Mouse (Mus musculus) intestine, embryonic 15.5 days (tissue): Measurements from ENCODE around the gene Vwa2. TPM values are rescaled to one million over a fixed set of nuclear protein-coding genes. Genes with fewer than 3 reads are reported as not detected.

ENCODE experiments used
- ATAC-seq: fragments of 200-750 bp; cut with Nextera tagmentation; 2 replicates; pipeline ENCODE4 v1.8.0; 2017; ENCODE audit warnings: moderate TSS enrichment, moderate library complexity
- H3K27ac ChIP-seq: fragments of 300-500 bp; sonication (generic); 2 replicates; pipeline ENCODE4 v1.5.1; 2015; ENCODE audit warnings: mild to moderate bottlenecking, inconsistent platforms
- H3K27me3 ChIP-seq: fragments of 300-500 bp; sonication (generic); replicated peaks from 2 replicates; pipeline ENCODE4 v1.6.1; 2015; ENCODE audit warnings: inconsistent platforms
- H3K36me3 ChIP-seq: fragments of 300-500 bp; sonication (generic); 2 replicates; pipeline ENCODE4 v1.6.1; 2015; ENCODE audit warnings: inconsistent platforms
- H3K4me1 ChIP-seq: fragments of 300-500 bp; sonication (generic); replicated peaks from 2 replicates; pipeline ENCODE4 v1.6.1; 2015; ENCODE audit warnings: inconsistent platforms
- H3K4me2 ChIP-seq: fragments of 300-500 bp; sonication (generic); replicated peaks from 2 replicates; pipeline ENCODE4 v1.6.1; 2015; ENCODE audit warnings: mild to moderate bottlenecking, inconsistent platforms
- H3K4me3 ChIP-seq: fragments of 300-500 bp; sonication (generic); replicated peaks from 2 replicates; pipeline ENCODE4 v1.5.1; 2015; ENCODE audit warnings: inconsistent platforms
- H3K9ac ChIP-seq: fragments of 300-500 bp; sonication (generic); 2 replicates; pipeline ENCODE4 v1.6.1; 2015; ENCODE audit warnings: inconsistent platforms
- H3K9me3 ChIP-seq: fragments of 300-500 bp; sonication (generic); 2 replicates; pipeline ENCODE4 v1.6.1; 2016; ENCODE audit warnings: inconsistent platforms
- WGBS: fragments of 180-500 bp; shearing (Covaris S2); methylation state at CpG from one replicate; pipeline ENCODE4 v1.1.7; 2015; 5-methylcytosine and 5-hydroxymethylcytosine counted together
- polyA plus RNA-seq: library from polyadenylated mRNA; unstranded; fragments of >200 nt; fragmentation: Nextera tagmentation; extraction: Ambion mirVana; gene quantifications from 2 replicates; pipeline ENCODE4 v1.2.1, GENCODE M21; 2015

The Vwa2 gene
- polyA plus RNA-seq, 1 experiment from 2014 or later, result 0.90 TPM

- WGBS, result 87% methylated on average over 13 of the region's 13 CpGs
- Histone ChIP-seq H3K27ac (no peak overlapping the region), H3K4me3 (no peak overlapping the region), H3K27me3 (no peaks in the 10 kb centered on the region), H3K36me3 (no peaks in the 10 kb centered on the region), H3K9me3 (no peaks in the 10 kb centered on the region), H3K4me1 (peaks cover 30% of the 10 kb centered on the region), H3K9ac (no peak overlapping the region), H3K4me2 (no peak overlapping the region)
- no peak for ATAC-seq
Measured at GRCm38 (mm10) chr19:56954857-56955256, 80.8 kb downstream of the Vwa2 start.

- Histone ChIP-seq H3K27ac (no peak overlapping the region), H3K4me1 (peaks cover 26% of the 10 kb centered on the region), H3K36me3 (no peaks in the 10 kb centered on the region), H3K9me3 (no peaks in the 10 kb centered on the region), H3K4me3 (no peak overlapping the region), H3K4me2 (no peak overlapping the region), H3K27me3 (no peaks in the 10 kb centered on the region), H3K9ac (no peak overlapping the region)
- no peak for ATAC-seq
- 65% methylated on average over 20 of the region's 20 CpGs for WGBS
Measured at GRCm38 (mm10) chr19:56955568-56956513, 81.8 kb downstream of the Vwa2 start.

- Histone ChIP-seq H3K4me2 (no peak overlapping the region), H3K4me1 (peaks cover 26% of the 10 kb centered on the region), H3K9ac (no peak overlapping the region), H3K9me3 (no peaks in the 10 kb centered on the region), H3K27ac (peak overlapping the region; percentile 48), H3K27me3 (no peaks in the 10 kb centered on the region), H3K36me3 (no peaks in the 10 kb centered on the region), H3K4me3 (no peak overlapping the region)
- 32% methylated on average over 4 of the region's 4 CpGs for WGBS
- no peak for ATAC-seq
Measured at GRCm38 (mm10) chr19:56958011-56958410, 84.0 kb downstream of the Vwa2 start.

- Histone ChIP-seq H3K27me3 (no peaks in the 10 kb centered on the region), H3K27ac (peak overlapping the region; percentile 73), H3K4me1 (peaks cover 26% of the 10 kb centered on the region), H3K4me2 (peak overlapping the region; percentile 29; the same call in 1 of the 2 replicates), H3K9me3 (no peaks in the 10 kb centered on the region), H3K9ac (no peak overlapping the region), H3K36me3 (no peaks in the 10 kb centered on the region), H3K4me3 (no peak overlapping the region)
- WGBS, result 13% methylated on average over 6 of the region's 6 CpGs
- peak; percentile 81 for ATAC-seq
Measured at GRCm38 (mm10) chr19:56958582-56959021, 84.6 kb downstream of the Vwa2 start.

GRCm38 (mm10) chr19:56959057-56959456 lies 85.0 kb downstream of the Vwa2 start:
- no peak overlapping the region for H3K9ac ChIP-seq
- H3K4me2 ChIP-seq, result 0 out of 2 replicates have a peak overlapping the region, but pooled peaks have one; percentile 29
- H3K4me1 ChIP-seq, result peaks cover 25% of the 10 kb centered on the region
- H3K4me3 ChIP-seq, result no peak overlapping the region
- no peak for ATAC-seq
- H3K36me3 ChIP-seq, result no peaks in the 10 kb centered on the region
- H3K9me3 ChIP-seq, result no peaks in the 10 kb centered on the region
- no peaks in the 10 kb centered on the region for H3K27me3 ChIP-seq
- WGBS, result 83% methylated on average over 2 of the region's 2 CpGs
- H3K27ac ChIP-seq, result peak overlapping the region; percentile 73

- H3K4me1 ChIP-seq, result peaks cover 24% of the 10 kb centered on the region
- no peaks in the 10 kb centered on the region for H3K27me3 ChIP-seq
- H3K27ac ChIP-seq, result peak overlapping the region; percentile 73
Measured at GRCm38 (mm10) chr19:56959601-56960000, 85.6 kb downstream of the Vwa2 start.

More at GRCm38 (mm10) chr19:56959601-56960000, 85.6 kb downstream of the Vwa2 start:
- Histone ChIP-seq H3K4me3 (no peak overlapping the region), H3K9me3 (no peaks in the 10 kb centered on the region), H3K9ac (no peak overlapping the region), H3K36me3 (no peaks in the 10 kb centered on the region), H3K4me2 (no peak overlapping the region)
- WGBS, result 72% methylated on average over 3 of the region's 3 CpGs
- no peak for ATAC-seq

Other genes starting within 250 kb of the Vwa2 start
- gene Adrb1, start 152.1 kb upstream of the Vwa2 start, polyA plus RNA-seq, result 0.75 and 1.1 TPM in 2 replicates
- gene Ccdc186, start 52.1 kb upstream of the Vwa2 start, polyA plus RNA-seq, result 15.6 and 19.2 TPM in 2 replicates
- 0.98 and 1.2 TPM in 2 replicates for gene Tdrd1, start 48.0 kb upstream of the Vwa2 start, polyA plus RNA-seq
- gene Afap1l2, start 134.0 kb downstream of the Vwa2 start, polyA plus RNA-seq, result 18.3 and 18.4 TPM in 2 replicates